Mouse (Mus musculus) B cell, adult 2 months (primary cell): Measurements from ENCODE around the gene Lamc2.

Source experiments
- DNase-seq, 2 experiments: peaks; one replicate each; pipeline ENCODE4 v3.0.0; 2022

Gene Lamc2

GRCm38 (mm10) chr1:153126491-153127381 lies 59.5 kb downstream of the Lamc2 start:
- no peak for DNase-seq

DNA sequence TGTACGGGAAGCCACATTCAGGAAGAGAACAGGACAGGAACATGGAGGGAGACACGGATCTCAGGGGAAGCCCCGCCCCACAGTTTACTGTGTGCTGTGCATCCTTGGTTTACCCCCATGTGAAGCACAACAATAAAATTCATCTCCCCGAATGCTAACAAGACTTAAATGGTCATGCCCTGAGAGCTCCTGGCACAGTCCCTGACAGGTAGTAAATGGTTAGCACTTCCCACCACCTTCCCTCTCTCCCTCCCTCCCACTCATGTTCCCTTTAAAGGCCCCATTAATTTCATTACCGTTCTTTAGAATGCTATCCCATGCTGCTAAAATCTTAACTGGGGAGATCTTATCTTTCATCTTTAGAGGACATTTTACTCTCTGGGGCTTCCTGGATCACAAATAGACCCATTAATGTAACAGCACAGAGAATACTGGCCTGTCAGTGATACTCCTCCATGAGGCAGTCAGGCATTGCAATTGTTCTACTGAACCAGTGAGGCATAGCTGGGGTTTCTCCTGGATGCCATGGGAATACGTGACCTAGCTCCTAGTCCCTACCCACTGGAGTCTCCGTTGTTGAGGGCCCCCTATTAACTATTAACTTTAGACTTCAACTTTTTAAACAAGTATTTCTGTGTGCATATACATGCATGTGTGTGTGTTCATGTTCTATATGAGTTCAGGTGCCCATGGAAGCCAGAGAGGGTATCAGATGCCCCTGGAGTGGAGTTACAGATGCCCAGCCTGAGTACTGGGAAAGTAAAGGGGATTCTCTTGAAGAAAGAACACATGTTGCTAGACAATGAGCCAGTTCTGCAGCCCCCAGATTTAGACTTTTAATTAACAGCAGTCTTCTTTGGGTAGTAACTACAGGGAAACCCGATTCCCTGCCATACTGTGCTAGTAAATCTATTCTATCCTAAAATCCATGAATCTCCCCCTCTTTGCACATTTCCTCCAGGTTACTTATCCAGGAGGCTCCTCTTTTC lies 60.7 kb downstream of the Lamc2 start:
- DNase-seq: no peak

GRCm38 (mm10) chr1:153124502-153124901 lies 61.7 kb downstream of the Lamc2 start:
- DNase-seq: no peak

DNA sequence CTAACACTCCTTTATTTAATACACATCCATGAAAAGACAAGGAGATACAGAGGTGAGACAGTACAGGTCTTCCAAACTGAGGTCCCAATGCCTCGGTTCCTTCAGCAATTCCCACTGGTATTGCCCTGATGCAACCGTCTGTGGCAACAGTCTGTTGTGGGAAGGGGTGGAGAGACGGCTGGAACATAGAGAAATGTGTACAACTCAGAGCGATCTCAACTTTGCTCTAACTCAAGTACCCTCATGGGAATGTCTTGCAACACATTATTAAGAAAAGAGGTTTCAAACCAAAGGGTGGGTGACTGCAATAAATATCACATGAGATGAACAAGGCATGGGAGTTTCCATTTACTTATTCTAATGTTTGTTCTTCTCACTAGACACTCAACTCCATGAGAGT lies 63.5 kb downstream of the Lamc2 start:
- DNase-seq: no peak

DNA sequence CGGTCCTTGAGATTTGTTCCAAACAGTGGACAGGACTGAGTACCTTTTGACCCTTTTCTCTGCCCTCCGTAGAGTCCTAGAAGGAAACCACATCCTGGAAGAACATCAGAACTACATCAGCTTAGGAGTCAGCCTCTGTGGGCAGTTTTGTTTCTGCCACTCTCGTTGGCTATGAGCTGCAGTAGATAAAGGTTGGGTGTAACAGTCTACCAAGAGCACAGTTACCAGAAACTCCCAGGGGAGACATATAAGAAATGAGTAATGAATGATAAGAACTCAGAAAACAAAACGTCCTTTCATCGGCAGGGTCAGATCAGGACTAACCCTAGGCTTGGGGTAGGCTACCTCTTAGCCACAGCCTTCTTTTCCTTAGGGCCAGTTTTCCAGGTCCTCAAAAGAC lies 64.9 kb downstream of the Lamc2 start:
- no peak for DNase-seq

DNA sequence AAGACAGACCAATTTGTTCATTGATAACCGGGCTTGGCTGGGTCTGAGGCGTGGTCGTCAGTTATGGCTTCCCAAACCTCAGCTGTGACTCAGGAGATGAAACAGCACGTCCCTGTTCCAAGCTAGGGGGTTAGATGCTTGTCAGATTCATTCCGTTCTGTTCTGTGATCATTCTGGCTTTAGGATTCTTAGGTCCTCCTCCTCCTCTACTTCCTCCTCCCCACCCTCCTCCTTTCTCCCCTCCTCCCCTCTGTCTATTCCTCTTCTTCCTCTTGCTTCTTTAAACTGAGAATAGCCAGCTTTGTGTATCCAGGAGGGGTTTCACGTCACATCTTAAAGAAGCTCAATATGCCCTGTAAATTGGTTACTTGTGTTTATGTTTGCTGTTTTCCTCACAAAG lies 65.7 kb downstream of the Lamc2 start:
- DNase-seq: no peak

- DNase-seq: no peak
These were observed 70.9 kb downstream of the Lamc2 start for GRCm38 (mm10) chr1:153115315-153115714.

DNA sequence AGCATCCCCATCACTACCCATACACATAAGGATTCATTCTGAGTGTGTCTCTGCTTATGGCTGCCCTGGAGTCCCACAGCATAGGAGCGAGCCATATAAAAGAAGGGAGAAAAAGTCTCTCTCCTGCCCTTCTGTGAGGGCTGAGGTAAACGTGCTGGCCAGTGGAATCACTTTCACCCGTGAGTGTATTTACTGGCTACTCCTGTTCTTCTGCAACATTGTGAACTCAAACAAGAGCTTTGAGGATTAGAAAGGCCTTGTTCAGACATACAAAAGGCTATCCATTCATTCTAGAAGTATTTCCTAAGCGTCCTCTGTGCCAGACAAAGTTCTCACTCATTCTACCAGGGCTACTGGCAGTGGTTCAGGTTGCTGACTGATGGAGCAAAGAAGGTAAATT lies 74.7 kb downstream of the Lamc2 start:
- DNase-seq: no peak

- DNase-seq: no peak
These were observed 76.4 kb downstream of the Lamc2 start for GRCm38 (mm10) chr1:153109836-153110235.

GRCm38 (mm10) chr1:153109346-153109745 lies 76.9 kb downstream of the Lamc2 start:
- no peak for DNase-seq

GRCm38 (mm10) chr1:153107866-153108265 lies 78.4 kb downstream of the Lamc2 start:
- DNase-seq: no peak

DNA sequence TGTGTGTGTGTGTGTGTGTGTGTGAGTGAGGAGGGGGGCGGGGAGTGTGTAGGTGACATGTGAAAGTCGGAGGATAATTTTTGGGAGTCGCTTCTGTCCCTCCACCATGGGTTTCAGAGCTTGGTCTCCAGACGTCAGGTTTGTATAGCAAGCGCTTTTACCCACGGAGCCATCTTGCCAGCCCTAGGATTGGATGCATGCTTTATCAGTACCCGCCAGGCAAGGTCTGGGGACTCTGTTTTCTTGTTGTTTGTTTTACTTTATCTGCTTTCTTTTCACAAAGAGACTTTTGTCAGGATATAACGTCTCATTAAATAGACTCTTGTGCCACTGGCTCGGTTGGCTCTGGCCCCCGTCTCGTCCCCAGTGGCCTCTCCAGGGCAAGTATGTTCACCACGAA lies 81.4 kb downstream of the Lamc2 start:
- DNase-seq: no peak

DNA sequence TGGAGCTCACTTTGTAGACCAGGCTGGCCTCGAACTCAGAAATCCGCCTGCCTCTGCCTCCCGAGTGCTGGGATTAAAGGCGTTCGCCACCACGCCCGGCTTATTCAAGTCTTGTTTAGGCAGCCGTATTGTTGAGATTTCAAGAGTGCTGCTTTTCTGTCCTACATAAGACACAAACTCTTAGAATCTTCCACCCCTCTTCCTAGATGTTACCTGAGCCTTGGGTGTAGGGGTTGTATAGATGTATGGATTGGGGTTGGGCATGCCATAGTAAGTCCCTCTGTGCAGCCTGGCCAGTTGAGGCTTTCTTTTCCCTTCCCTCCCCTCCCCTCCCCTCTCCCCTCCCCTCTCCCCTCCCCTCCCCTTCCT lies 83.1 kb downstream of the Lamc2 start:
- no peak for DNase-seq

DNA sequence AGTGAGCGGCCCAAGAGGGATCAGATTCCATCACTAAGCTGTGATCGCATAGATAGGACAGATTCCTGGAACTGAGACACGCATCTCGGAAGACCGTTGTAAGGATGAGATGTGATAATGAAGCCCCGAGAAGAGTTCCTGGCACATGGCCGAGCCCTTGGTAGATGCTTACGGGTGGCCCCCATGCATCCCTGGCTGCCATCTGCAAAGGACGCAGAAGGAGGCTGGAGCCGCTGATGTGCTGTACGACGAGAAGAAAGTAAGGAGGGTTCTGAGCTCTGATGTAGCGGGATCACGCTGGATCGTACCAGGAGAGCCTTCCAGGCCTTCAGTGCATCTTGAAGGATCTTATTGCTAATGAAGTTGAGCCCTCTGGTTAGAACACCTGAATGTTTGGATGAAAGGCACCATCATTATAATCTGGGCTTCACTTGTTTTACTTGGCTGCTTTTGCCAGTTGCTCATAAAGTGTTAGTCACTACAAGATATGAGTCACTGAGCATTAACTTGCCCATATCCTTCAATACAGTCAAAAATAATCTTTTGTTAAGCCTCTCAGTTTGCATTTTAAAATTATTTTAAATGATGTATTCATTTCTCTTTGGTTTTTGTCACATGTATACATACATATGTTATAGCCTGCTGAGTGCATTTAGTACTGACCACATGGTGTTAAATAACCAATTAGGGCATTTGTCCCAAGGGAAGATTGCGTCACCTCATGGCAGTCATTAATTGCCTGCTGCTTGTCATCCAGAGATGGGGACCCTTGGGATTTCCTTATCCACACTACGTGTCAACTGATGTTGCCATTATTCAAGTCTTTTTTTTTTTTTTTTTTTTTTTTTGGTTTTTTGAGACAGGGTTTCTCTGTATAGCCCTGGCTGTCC lies 83.7 kb downstream of the Lamc2 start:
- no peak for DNase-seq

GRCm38 (mm10) chr1:153101327-153101880 lies 84.8 kb downstream of the Lamc2 start:
- peak; percentile 74 for DNase-seq

- no peak for DNase-seq
These were observed 85.3 kb downstream of the Lamc2 start for GRCm38 (mm10) chr1:153100912-153101311.

DNA sequence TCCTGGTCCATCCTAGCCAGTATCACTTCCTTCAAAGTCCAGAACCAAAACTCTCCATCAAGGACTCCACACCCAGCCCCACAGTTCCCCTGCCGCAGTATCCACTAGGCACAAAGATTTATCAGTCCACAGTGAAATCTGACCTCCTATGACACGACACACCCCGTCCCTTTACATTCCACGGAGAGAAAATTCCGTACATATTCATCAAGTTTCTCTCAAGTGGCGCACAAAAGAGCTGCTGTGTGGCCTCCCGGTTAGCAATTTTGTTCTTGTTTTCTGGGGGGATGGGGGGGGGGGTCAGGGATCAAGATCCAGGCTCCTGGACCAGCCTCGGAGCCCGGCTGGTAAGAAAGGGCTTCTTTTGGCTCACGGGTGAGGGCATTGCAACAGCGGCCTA lies 87.7 kb downstream of the Lamc2 start:
- DNase-seq: no peak

DNA sequence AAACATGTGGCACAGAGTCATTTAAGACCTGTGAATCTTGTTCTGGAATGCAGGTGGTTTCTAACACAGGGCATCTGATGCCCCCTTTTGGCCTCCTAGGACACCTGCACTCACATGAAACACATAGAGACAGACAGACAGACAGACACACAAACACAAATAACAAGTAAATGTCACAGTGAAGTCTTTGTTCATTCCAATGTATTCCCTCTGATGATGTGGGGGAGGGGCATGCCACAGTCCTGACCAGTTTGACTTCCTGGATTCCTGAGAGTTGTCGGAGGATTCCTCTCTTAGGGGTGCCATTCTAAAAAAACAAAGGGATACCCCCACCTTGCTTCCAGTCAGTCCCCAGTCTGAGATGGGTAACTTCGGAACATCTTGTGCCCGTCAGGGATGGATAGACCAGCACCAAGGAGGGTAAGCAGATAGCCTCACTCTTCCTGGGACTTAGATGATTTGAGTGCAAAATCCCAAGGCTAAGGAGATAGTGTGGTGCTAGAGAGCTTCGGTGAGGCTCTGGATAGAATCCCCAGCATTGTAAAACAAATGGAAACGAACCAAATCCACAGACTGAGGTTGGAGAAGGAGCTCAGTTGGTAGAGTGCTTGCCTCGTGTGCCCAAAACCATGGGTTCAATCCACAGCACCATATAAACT lies 89.1 kb downstream of the Lamc2 start:
- DNase-seq: no peak

DNA sequence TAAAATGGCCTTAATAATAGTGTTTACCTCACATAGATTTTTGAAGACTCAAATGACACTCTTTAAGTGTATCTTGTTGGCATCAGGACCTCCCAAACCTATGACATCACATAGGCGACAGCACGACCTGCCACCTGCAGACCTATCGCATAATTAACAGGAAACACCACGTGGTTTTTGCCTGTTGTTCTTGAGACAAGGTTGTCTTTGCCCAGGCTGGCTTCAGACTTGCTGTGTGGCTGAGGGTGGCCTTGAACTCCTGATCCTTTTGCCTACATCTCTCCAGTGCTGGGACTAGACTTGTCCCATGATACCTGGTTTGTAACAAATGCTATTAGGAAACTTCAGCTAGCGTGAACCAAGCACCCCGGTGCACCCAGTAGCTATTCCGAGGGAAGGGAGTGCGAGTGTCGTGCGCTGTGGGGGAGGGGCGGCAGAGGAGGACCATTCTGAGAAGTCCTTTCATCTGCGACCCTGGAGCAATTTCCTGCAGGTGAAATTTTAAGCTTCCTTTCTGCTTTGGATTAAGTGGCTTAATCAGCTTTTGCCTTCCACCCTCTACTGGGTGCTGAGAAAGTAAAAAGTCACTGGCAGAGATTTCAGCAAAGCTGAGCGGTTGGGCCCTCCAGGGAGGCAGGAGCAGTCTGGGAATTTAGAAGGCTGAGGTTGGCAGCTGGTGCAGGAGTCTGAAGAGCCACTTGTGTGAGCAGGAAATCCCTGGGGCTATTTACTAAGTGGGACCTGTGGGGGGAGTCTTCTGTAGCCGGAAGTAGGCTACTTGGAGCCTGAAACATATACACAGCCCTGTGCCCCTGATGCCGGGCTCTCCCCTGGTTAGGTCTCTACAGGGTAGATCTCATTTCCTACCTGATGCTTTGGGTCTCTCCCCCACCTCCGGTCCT lies 90.2 kb downstream of the Lamc2 start:
- no peak for DNase-seq

- DNase-seq: no peak
These were observed 90.9 kb downstream of the Lamc2 start for GRCm38 (mm10) chr1:153095328-153095727.
